Mouse (Mus musculus) ES-E14 (cell line): ENCODE measurements around the gene Sh3gl1. TPM values are rescaled to one million over a fixed set of nuclear protein-coding genes. Genes with fewer than 3 reads are reported as not detected.
"Not testable (repeated sequence)": the region's sequence is repeated elsewhere in the genome, so short reads cannot be mapped to it uniquely, and the experiment has no call there.

Experiments
- DNase-seq: peaks from one replicate; pipeline ENCODE4 v3.0.0-alpha.2; 2013; ENCODE audit warnings: low read depth, low spot score
- H3K27ac ChIP-seq: 2 replicates; pipeline ENCODE4 v1.5.1; 2012; ENCODE audit warnings: low read depth, mild to moderate bottlenecking, low read length, moderate library complexity, mixed read lengths; ENCODE audit not compliant: poor library complexity, insufficient read depth, severe bottlenecking
- H3K36me3 ChIP-seq: 2 replicates; pipeline ENCODE4 v1.6.1; 2012; ENCODE audit warnings: mild to moderate bottlenecking, low read length, moderate library complexity, mixed read lengths; ENCODE audit not compliant: control insufficient read depth, poor library complexity, insufficient read depth, severe bottlenecking
- H3K4me1 ChIP-seq, 2 experiments: fragments of 150-350 bp in 1 of 2; sonication (generic) in 1 of 2; 2 replicates each; pipeline ENCODE4 v1.6.1; 2012; ENCODE audit warnings: low read length in 2 of 2, mild to moderate bottlenecking in 1 of 2, mixed read lengths in 1 of 2; ENCODE audit not compliant: control insufficient read depth in 2 of 2, insufficient read depth in 2 of 2, poor library complexity in 1 of 2
- H3K4me3 ChIP-seq, 2 experiments: fragments of 150-350 bp in 1 of 2; sonication (generic) in 1 of 2; 2 replicates each; pipeline ENCODE4 v1.5.1; 2012; ENCODE audit warnings: low read length in 2 of 2, low read depth in 1 of 2, mild to moderate bottlenecking in 1 of 2, mixed read lengths in 1 of 2; ENCODE audit not compliant: insufficient read depth in 1 of 2, poor library complexity in 1 of 2, severe bottlenecking in 1 of 2
- H3K9ac ChIP-seq: 2 replicates; pipeline ENCODE4 v1.6.1; 2012; ENCODE audit warnings: low read depth, mild to moderate bottlenecking, low read length, mixed read lengths; ENCODE audit not compliant: poor library complexity, insufficient read depth, severe bottlenecking
- H3K9me3 ChIP-seq: fragments of 150-350 bp; sonication (generic); 2 replicates; pipeline ENCODE4 v1.6.1; 2012; ENCODE audit warnings: low read depth, mild to moderate bottlenecking, low read length; ENCODE audit not compliant: control insufficient read depth, insufficient read depth
- CHD2 ChIP-seq: IDR thresholded peaks from 2 replicates; pipeline ENCODE4 v1.6.1; 2014; ENCODE audit warnings: mild to moderate bottlenecking, low read depth, low read length, inconsistent platforms
- HCFC1 ChIP-seq: IDR thresholded peaks from 2 replicates; pipeline ENCODE4 v1.6.1; 2012; ENCODE audit warnings: low read length, inconsistent platforms, borderline replicate concordance; ENCODE audit not compliant: insufficient read depth
- MAFK ChIP-seq: IDR thresholded peaks from 2 replicates; pipeline ENCODE4 v1.6.1; 2014; ENCODE audit warnings: mild to moderate bottlenecking, low read depth, low read length, inconsistent platforms; ENCODE audit not compliant: insufficient read depth
- ZC3H11A ChIP-seq: IDR thresholded peaks from 2 replicates; pipeline ENCODE4 v1.6.1; 2012; ENCODE audit warnings: low read depth, mild to moderate bottlenecking, inconsistent platforms, low read length, borderline replicate concordance
- ZNF384 ChIP-seq: IDR thresholded peaks from 2 replicates; pipeline ENCODE4 v1.6.1; 2012; ENCODE audit warnings: low read depth, low read length, inconsistent platforms
- in situ Hi-C, 2 experiments: fragments of 600-800 bp; cut with MboI; formaldehyde crosslinking; loops; one replicate each; pipeline ENCODE4 v1.15.1; 2025; ENCODE audit warnings: low sequenced_read_pairs in 2 of 2, inconsistent platforms in 1 of 2; ENCODE audit not compliant: unreplicated experiment in 2 of 2
- total RNA-seq: library from RNA; depleted of rRNA; stranded (reverse); fragments of 300-350 nt; gene quantifications from 2 replicates; pipeline ENCODE4 v1.2.3, GENCODE M21; 2012

The Sh3gl1 gene
- total RNA-seq, 1 experiment: 73.8 TPM

DNA sequence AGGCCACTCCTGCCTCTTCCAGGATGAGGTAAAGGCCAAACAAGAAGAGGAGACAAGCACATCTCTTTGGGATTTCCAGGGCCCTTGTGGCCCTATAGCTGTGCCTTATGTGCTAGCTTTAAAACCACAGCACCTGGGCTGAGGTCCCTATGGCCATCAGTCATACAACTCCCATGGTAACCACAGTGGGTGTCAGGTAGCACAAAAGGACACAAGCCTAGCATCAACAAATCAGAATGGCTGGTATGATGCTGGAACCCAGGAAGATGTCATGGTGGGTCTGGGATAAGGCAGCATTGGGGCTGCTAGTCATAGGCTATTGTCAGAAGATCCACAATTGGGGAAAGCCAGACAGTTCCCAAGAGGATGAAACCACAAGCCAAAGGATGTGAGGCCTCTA lies 34.7 kb upstream of the Sh3gl1 start:
- H3K36me3 ChIP-seq: peaks cover 55% of the 10 kb centered on the region
- no peak overlapping the region for H3K9ac ChIP-seq
- no peaks in the 10 kb centered on the region for H3K9me3 ChIP-seq
- TF ChIP-seq ZC3H11A: no peak
- TF ChIP-seq HCFC1: no peak
- TF ChIP-seq MAFK: no peak
- no peak for TF ChIP-seq CHD2
- TF ChIP-seq ZNF384: no peak
- H3K4me3 ChIP-seq: no peak overlapping the region
- no peak overlapping the region for H3K27ac ChIP-seq
- in situ Hi-C loops: no loop called here
- H3K4me1 ChIP-seq: peaks cover 0 to 7% of the 10 kb centered on the region in 2 experiments; a peak in 1 of 4 replicates
- DNase-seq: no peak

DNA sequence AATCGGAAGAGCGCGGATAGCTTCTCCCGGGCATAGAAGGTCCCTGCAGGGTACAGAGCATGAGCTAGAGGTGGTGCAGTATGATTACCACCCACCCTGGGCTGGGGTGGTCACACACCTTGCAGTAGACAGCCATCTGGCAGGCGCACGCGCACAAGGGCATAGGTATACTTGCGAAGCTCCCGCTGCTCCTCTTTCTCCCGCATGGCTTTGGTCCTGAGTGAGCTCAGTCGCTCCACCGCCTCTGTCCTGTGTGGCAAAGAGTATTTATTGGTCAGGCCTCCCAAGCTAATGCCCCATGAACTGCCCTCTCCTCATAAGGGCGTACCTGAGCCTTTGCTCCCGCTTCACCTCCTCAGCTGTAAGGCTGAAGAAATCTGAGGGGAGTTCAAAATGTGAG lies 32.6 kb upstream of the Sh3gl1 start:
- in situ Hi-C loops: no loop called here
- Histone ChIP-seq H3K36me3 (peaks cover 74% of the 10 kb centered on the region), H3K4me1 (peaks cover 0 to 5% of the 10 kb centered on the region in 2 experiments; a peak in 1 of 4 replicates), H3K9ac (peak overlapping the region; percentile 21), H3K4me3 (peak overlapping the region; percentile 35 to 58; a peak in 3 of 4 replicates), H3K9me3 (no peaks in the 10 kb centered on the region), H3K27ac (no peak overlapping the region)
- TF ChIP-seq ZNF384 (no peak), MAFK (no peak), CHD2 (no peak), ZC3H11A (no peak), HCFC1 (no peak)
- DNase-seq: no peak

DNA sequence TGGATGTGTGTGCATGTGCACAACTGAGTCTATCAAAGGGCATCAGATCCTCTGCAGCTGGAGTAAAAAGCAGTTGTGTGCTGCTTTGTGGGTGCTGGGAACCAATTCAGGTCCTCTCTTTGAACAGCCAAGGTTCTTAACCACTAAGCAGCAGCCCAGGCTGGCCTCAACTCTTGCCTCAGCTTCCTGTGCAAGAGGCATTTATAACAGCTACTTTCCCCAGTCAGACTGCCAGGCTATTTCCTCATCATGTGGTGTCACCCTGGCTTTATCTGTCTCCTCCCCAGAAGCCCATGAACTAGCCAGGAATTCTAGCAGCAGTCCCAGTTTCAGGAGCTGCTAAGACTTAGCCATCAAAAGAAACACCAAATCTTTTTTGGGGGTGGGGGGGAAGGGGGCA lies 30.0 kb upstream of the Sh3gl1 start:
- in situ Hi-C loops: no loop called here
- Histone ChIP-seq H3K36me3 (peaks cover 91% of the 10 kb centered on the region), H3K27ac (no peak overlapping the region), H3K4me3 (no peak overlapping the region), H3K9me3 (no peaks in the 10 kb centered on the region), H3K9ac (no peak overlapping the region), H3K4me1 (peaks cover 0 to 3% of the 10 kb centered on the region in 2 experiments; a peak in 1 of 4 replicates)
- no peak for DNase-seq
- TF ChIP-seq CHD2: no peak
- TF ChIP-seq ZC3H11A: no peak
- no peak for TF ChIP-seq HCFC1
- TF ChIP-seq ZNF384: no peak
- no peak for TF ChIP-seq MAFK

DNA sequence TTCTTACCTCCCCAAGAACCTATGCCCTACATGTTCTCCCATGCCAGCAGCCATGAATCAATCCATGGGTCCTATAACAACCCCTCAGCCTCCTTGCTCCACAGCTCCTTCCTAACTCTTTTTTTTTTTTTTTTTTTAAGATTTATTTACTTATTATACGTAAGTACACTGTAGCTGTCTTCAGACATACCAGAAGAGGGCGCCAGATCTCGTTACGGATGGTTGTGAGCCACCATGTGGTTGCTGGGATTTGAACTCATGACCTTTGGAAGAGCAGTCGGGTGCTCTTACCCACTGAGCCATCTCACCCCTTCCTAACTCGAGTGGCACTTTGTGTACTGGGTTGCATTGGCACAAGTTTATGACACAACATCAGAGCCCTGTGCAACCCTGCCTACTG lies 29.3 kb upstream of the Sh3gl1 start:
- H3K9me3 ChIP-seq, H3K4me1 ChIP-seq, DNase-seq, in situ Hi-C loops, H3K9ac ChIP-seq, H3K27ac ChIP-seq, H3K4me3 ChIP-seq: not testable (repeated sequence)
- peaks cover 91% of the 10 kb centered on the region for H3K36me3 ChIP-seq
- peak; percentile 36; the same call in 1 of the 2 replicates for TF ChIP-seq ZNF384

DNA sequence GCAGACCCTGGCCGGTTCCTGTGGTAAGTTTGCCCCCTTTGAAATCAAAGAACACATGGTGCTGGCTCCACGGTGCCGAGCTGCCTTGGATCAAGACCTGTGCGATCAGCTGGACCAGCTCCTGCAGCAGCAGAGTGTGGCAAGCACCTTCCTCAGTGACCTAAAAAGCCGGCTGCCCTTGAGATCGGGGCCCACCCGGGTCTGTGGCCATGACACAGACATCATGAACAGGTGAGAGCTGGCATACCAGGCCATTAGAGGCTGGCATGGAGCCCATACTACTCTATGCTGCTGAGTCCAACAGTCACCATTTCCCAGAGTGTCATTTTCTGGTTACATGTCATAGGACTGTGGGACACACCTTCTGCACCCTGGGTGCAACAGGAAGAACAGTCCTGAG lies 25.6 kb upstream of the Sh3gl1 start:
- Histone ChIP-seq H3K9ac (no peak overlapping the region), H3K4me3 (no peak overlapping the region), H3K36me3 (peaks cover 88% of the 10 kb centered on the region), H3K4me1 (no peaks in the 10 kb centered on the region), H3K27ac (no peak overlapping the region), H3K9me3 (no peaks in the 10 kb centered on the region)
- in situ Hi-C loops: no loop called here
- TF ChIP-seq HCFC1 (no peak), CHD2 (no peak), ZC3H11A (no peak), ZNF384 (no peak), MAFK (no peak)
- DNase-seq: no peak
